Mouse (Mus musculus): ENCODE measurements around the gene Galr3.
A peak's percentile ranks its signal among the peaks of the same experiment; 100 is the strongest.
"Not testable (repeated sequence)": the region's sequence is repeated elsewhere in the genome, so short reads cannot be mapped to it uniquely, and the experiment has no call there.

Galr3 gene

GRCm38 (mm10) chr15:79026511-79027290 is 15.0 kb upstream of the Galr3 start:
- no peak for DNase-seq (ENCODE audit: low spot score in 2 of 2)

GRCm38 (mm10) chr15:79027291-79028205 is 14.1 kb upstream of the Galr3 start:
- peak in 1 of 2 experiments; percentile 56 for DNase-seq (ENCODE audit: low spot score in 2 of 2)

- DNase-seq (ENCODE audit: low spot score in 2 of 2), result peak; percentile 95 to 96
Measured at GRCm38 (mm10) chr15:79028237-79028738, 13.4 kb upstream of the Galr3 start, which contains the start of gene H1f0. Gene H1f0 (plus strand): TSS chr15:79028450.

DNA sequence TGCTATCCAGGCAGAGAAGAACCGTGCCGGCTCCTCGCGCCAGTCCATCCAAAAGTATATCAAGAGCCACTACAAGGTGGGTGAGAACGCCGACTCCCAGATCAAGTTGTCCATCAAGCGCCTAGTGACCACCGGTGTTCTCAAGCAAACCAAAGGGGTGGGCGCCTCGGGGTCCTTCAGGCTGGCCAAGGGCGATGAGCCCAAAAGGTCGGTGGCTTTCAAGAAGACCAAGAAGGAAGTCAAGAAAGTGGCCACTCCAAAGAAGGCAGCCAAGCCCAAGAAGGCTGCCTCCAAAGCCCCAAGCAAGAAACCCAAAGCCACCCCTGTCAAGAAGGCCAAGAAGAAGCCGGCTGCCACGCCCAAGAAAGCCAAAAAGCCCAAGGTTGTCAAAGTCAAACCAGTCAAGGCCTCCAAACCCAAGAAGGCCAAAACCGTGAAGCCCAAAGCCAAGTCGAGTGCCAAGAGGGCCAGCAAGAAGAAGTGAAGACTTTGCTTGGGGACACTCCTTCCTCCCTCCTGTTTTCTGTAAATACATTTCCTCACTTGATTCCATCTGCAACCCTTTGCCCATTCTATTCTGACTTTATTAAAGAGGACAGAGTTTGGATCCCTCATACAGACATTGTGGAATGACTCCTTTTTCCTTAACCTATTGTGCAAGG is 12.7 kb upstream of the Galr3 start:
- no peak for DNase-seq (ENCODE audit: low spot score in 2 of 2)

GRCm38 (mm10) chr15:79029519-79030241 is 12.0 kb upstream of the Galr3 start:
- no peak for DNase-seq (ENCODE audit: low spot score in 2 of 2)

GRCm38 (mm10) chr15:79030551-79031435 is 10.9 kb upstream of the Galr3 start:
- DNase-seq (ENCODE audit: low spot score in 2 of 2), result peak; percentile 91 to 94

DNA sequence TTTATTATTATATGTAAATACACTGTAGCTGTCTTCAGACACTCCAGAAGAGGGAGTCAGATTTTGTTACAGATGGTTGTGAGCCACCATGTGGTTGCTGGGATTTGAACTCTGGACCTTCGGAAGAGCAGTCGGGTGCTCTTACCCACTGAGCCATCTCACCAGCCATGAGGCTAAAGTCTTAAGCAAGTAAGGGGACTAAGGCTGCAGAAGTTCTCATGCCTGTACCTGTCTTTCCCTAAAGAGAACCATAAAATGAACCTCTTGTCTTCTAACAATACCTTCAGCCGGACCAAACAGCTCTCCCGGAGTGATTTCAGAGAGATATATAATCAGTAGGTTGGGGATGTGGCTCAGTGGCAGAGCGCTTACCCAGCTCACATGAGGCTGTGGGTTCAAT is 9.8 kb upstream of the Galr3 start:
- DNase-seq (ENCODE audit: low spot score in 2 of 2), result not testable (repeated sequence)

DNA sequence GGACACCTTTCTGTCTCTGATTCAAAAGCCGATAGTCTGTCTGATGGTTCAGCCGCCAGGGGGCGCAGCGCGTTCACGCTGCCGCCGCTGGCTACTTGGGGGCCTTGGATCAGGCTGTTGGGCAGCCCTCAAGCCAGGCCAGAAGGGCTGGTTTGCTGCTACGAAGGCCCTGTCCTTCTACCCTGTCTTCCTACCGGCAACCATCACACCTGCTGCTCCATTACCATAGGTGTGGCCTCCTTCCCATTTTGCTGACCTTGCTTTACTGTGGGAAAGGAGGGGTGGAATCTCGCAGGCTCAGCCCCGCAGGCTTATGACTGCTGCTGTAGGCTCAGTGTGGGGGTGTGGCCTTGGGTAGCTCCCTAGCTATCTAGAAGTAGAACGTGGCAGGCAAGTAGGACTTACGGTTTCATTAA is 3.8 kb upstream of the Galr3 start:
- peak in 1 of 2 experiments; percentile 75 for DNase-seq (ENCODE audit: low spot score in 2 of 2)

- no peak for DNase-seq (ENCODE audit: low spot score in 2 of 2)
Measured at GRCm38 (mm10) chr15:79038331-79038730, 3.4 kb upstream of the Galr3 start.

DNA sequence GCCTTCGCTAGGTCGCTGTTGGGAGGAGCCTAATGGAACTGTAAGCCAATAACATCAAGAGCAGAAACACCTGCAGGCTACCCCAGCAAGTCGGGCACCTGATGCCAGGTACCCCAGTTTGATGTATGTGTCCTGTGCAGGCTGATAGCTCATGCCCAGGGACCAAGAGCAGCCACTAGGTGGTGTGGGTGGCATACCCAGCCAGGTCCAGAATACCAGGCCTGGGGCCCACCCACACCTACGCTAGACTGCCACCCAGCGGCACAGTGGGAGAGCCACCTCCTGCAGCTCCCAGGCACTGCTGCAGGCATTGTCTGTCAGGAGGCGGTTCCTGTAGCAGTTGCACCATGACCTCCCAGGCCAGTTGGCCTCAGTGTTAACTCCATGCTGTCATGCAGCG is 2.8 kb upstream of the Galr3 start:
- peak in 1 of 2 experiments; percentile 72 for DNase-seq (ENCODE audit: low spot score in 2 of 2)

DNA sequence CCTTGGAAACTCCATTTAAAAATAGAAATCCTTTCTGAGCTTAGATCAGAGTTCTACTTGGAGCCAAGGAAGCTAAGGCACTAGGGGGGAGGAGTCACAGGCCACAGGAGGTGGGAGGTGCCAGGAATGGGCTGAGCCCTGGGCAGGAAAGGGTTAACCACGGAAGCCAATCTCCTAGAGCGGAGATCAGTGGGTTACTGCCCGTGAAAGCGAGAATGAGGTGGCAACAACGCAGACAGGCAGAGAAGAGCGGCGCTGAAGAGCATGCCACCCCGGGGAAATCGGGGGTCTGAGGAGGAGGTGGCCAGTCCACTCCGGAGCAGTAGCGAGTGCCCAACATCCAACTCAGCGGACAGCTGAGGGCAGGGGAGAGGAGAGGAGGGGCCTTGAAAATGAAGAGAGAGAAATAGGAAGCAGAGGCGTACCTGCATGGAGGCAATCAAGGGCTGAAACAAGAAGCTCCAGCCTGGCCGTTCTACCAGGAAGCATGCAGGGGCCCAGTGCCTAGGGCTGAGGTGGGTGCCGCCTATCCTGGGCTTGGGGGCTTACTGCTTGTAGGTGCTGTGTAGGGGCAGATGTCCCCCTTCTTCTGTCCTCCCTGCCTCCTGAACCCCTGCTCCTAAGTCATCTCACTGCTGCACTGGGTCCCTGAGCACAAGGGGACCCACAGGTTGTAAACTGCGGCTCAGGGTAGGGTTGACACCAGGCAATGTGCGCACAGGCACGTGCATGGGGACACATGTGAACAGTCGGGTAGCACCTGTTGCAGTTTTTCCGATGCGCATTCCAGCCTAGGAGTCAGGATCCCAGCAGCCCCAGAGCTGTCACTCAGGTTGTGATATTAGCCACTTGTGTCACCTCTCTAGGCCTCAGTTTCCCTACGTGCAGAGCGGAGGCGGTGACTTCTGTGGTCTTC is 926 bp upstream of the Galr3 start:
- DNase-seq (ENCODE audit: low spot score in 2 of 2), result no peak

DNA sequence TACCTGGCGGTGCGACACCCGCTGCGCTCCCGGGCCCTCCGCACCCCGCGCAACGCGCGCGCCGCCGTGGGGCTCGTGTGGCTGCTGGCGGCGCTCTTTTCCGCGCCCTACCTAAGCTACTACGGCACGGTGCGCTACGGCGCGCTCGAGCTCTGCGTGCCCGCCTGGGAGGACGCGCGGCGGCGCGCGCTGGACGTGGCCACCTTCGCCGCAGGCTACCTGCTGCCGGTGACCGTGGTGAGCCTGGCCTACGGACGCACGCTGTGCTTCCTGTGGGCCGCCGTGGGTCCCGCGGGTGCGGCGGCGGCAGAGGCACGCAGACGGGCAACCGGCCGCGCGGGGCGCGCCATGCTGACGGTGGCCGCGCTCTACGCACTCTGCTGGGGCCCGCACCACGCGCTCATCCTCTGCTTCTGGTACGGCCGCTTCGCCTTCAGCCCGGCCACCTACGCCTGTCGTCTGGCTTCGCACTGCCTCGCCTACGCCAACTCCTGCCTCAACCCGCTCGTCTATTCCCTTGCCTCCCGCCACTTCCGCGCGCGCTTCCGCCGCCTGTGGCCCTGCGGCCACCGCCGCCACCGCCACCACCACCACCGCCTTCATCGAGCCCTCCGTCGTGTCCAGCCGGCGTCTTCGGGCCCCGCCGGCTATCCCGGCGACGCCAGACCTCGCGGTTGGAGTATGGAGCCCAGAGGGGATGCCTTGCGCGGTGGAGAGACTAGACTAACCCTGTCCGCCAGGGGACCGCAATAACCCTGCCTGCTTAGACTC is 1.2 kb downstream of the Galr3 start:
- DNase-seq (ENCODE audit: low spot score in 2 of 2), result peak; percentile 61 to 70

DNA sequence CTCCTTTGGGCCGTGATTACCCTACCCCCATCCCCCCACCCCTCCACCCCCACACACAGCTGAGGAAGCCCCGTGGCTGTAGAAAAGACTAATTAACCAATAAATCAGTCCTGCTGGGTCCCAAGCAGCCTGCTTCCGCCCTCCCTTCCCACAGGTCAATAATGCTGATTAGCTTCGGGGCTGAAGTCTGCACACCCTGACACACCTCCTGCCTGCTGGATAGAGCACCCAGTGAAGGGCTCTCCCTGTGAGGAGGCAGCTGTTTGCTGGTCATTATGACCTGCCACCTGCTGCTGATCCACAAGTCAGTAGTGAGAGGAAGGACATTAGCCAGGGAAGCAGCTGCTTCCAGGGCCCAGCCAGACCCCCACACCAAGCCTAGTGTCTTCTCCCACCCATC is 3.2 kb downstream of the Galr3 start:
- DNase-seq (ENCODE audit: low spot score in 2 of 2), result no peak

GRCm38 (mm10) chr15:79048186-79048585 is 6.5 kb downstream of the Galr3 start:
- no peak for DNase-seq (ENCODE audit: low spot score in 2 of 2)

DNA sequence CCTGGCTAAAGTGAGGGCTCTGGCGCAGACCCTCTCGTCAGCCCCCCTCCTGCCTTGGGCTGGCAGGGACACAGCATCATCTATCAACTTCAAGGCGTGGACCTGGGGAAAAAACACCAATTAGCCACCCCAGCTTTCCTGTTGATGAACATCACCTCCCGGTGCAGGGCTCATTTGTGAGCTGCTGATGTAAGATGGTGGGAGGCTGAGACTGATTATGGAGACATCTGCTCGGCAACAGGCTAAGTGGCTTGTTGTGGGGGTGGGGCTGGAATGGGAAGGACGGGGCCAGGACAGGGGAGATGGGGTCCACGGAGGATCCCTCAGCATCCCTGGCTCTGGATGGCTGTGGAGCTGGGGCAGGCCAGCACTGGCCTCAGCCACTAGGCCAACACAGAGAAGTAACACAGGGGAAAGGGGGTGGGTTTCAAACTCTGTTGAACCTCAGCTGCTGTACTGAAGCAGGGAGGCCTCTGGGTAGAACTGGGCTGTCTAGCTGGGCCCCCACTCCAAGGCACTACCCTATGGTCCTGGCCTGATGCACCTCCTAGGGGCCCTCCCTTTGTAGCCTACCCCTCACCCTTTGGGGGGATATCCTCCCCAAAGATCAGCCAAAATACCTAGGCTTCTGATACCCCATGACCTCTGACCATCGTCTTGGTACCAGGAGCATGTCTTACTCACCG is 8.6 kb downstream of the Galr3 start:
- DNase-seq (ENCODE audit: low spot score in 2 of 2), result no peak

- no peak for DNase-seq (ENCODE audit: low spot score in 2 of 2)
Measured at GRCm38 (mm10) chr15:79050964-79051363, 9.3 kb downstream of the Galr3 start.

DNA sequence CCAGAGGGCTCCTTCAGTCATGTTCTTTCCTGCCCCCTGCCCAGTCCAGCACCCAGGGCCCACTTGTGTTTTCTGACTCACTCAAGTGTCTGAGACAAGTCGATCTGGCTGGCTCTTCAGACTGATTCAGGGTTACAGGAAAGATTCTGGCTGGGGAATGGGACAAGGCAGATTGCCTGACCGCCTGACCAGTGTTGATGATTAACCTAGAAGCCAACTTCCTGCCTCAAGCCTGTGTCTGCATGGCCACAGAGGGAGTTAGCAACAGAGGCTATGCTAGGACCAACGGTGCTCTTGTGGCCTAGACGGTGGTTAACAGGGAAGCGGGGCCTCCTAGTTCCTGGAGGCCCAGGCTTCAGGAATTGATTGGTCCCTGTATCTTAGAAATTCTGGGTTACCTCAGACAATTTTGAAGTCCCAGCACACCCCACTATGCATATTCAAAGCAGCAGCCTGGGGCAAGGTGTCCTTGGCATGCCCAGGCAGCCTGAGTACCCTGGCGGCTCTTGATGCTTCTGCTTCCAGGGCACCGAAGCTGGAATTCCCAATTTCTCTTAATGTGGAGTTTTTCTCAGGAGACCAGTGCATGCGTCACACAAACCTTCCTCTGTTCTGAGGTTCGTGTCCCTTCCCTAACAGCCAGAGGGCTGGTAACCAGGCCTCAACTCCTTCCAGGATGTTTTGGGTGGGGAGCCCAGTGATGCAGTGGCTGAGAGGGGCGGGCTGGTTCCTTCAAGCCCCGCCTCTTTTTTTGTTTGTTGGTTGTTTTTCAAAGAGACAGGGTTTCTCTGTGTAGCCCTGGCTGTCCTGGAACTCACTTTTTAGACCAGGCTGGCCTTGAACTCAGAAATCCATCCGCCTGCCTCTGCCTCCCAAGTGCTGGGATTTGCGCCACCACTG is 10.0 kb downstream of the Galr3 start:
- no peak for DNase-seq (ENCODE audit: low spot score in 2 of 2)
